Mouse (Mus musculus) gastrocnemius, postnatal 25 days (tissue): ENCODE data around the gene Dok3. TPM values are rescaled to one million over a fixed set of nuclear protein-coding genes. Genes with fewer than 3 reads are reported as not detected.

ENCODE experiments used
- DNase-seq: peaks from one replicate; pipeline ENCODE4 v3.0.0; 2022
- microRNA-seq, 2 experiments: library from miRNA; unstranded; fragments of <30 nt; microRNA quantifications; one replicate each; pipeline ENCODE4 v1.2.0; 2021; ENCODE audit warnings: borderline replicate concordance in 2 of 2
- total RNA-seq, 2 experiments: library from RNA; stranded (reverse); gene quantifications; 1 replicate in 1 of 2; 2 replicates in 1 of 2; pipeline ENCODE4 v1.2.3; 2021

Gene Dok3
- total RNA-seq, 2 experiments from 2014 or later, result 1.00 to 1.0 TPM

GRCm38 (mm10) chr13:55475750-55476149 lies 53.3 kb downstream of the Dok3 start:
- no peak for DNase-seq

GRCm38 (mm10) chr13:55474621-55475069 lies 54.5 kb downstream of the Dok3 start:
- DNase-seq, result no peak

GRCm38 (mm10) chr13:55473961-55474360 lies 55.1 kb downstream of the Dok3 start:
- no peak for DNase-seq

Small RNA genes lying within 50 kb of the gene (microRNA-seq; reads per million reads assigned to microRNA genes)
- gene Mir6944 (8.1 to 9.3 reads per million in 2 experiments), gene Mir6945 (2.2 to 5.0 reads per million in 2 experiments)

Other genes starting within 250 kb of the Dok3 start
- gene Prelid1, start 208.8 kb downstream of the Dok3 start, total RNA-seq, result 10 to 100 TPM; 23.9 to 30.5 TPM
- 10 to 100 TPM; 29.0 to 30.2 TPM for gene Rab24, start 207.3 kb downstream of the Dok3 start, total RNA-seq
- gene Mxd3, start 199.5 kb downstream of the Dok3 start, total RNA-seq, result 1 to 10 TPM in 1 of 2 experiments, under 1 TPM in 1; 0.72 to 1.5 TPM
- 10 to 100 TPM; 35.1 to 35.7 TPM for gene Lman2, start 166.5 kb downstream of the Dok3 start, total RNA-seq
- under 1 TPM; 0.15 to 0.35 TPM for gene Rgs14, start 159.6 kb downstream of the Dok3 start, total RNA-seq
- not detected for gene Slc34a1, start 131.1 kb downstream of the Dok3 start, total RNA-seq
- not detected for gene Pfn3, start 114.1 kb downstream of the Dok3 start, total RNA-seq
- gene F12, start 102.5 kb downstream of the Dok3 start, total RNA-seq, result not detected
- gene Grk6, start 84.2 kb downstream of the Dok3 start, total RNA-seq, result 10 to 100 TPM in 1 of 2 experiments, 1 to 10 TPM in 1; 9.3 to 10.2 TPM
- under 1 TPM; 0.51 to 0.79 TPM for gene Prr7, start 65.0 kb downstream of the Dok3 start, total RNA-seq
- gene Dbn1, start 41.2 kb downstream of the Dok3 start, total RNA-seq, result 10 to 100 TPM; 10.3 to 16.1 TPM
- gene Pdlim7, start 15.6 kb downstream of the Dok3 start, total RNA-seq, result 100 to 1,000 TPM; 544 to 627 TPM
- 1 to 10 TPM; 8.1 to 9.0 TPM for gene Ddx41, start 7.4 kb upstream of the Dok3 start, total RNA-seq
- 10 to 100 TPM; 11.4 to 11.7 TPM for gene Fam193b, start 41.8 kb upstream of the Dok3 start, total RNA-seq
- gene Tmed9, start 44.4 kb upstream of the Dok3 start, total RNA-seq, result 10 to 100 TPM; 70.8 to 73.1 TPM
- gene B4galt7, start 70.6 kb upstream of the Dok3 start, total RNA-seq, result 1 to 10 TPM; 4.5 to 6.9 TPM
- 1 to 10 TPM; 8.2 to 9.2 TPM for gene Caml, start 93.7 kb upstream of the Dok3 start, total RNA-seq
- gene Ddx46, start 105.7 kb upstream of the Dok3 start, total RNA-seq, result 10 to 100 TPM; 17.1 to 18.5 TPM
- gene B230219D22Rik, start 163.8 kb upstream of the Dok3 start, total RNA-seq, result 10 to 100 TPM; 25.7 to 29.7 TPM
- 10 to 100 TPM; 27.1 to 28.2 TPM for gene Txndc15, start 185.4 kb upstream of the Dok3 start, total RNA-seq
- 10 to 100 TPM; 20.2 to 22.0 TPM for gene Pcbd2, start 198.1 kb upstream of the Dok3 start, total RNA-seq